Mouse (Mus musculus) stomach, embryonic 16.5 days (tissue): ENCODE results near the gene Lst1. TPM values are rescaled to one million over a fixed set of nuclear protein-coding genes. Genes with fewer than 3 reads are reported as not detected.

Source experiments
- ATAC-seq: fragments of 200-750 bp; cut with Nextera tagmentation; 2 replicates; pipeline ENCODE4 v1.8.0; 2017; ENCODE audit warnings: moderate number of reproducible peaks, moderate TSS enrichment; ENCODE audit not compliant: insufficient read depth, low FRiP score
- H3K27ac ChIP-seq: fragments of 300-500 bp; sonication (generic); 2 replicates; pipeline ENCODE4 v1.5.1; 2014; ENCODE audit warnings: low read length
- H3K27me3 ChIP-seq: fragments of 300-500 bp; sonication (generic); 2 replicates; pipeline ENCODE4 v1.6.1; 2014; ENCODE audit warnings: low read length, control low read depth, mixed read lengths; ENCODE audit not compliant: control insufficient read depth, insufficient read depth
- H3K36me3 ChIP-seq: fragments of 300-500 bp; sonication (generic); 2 replicates; pipeline ENCODE4 v1.6.1; 2014; ENCODE audit warnings: low read length; ENCODE audit not compliant: control insufficient read depth, insufficient read depth
- H3K4me1 ChIP-seq: fragments of 300-500 bp; sonication (generic); 2 replicates; pipeline ENCODE4 v1.6.1; 2014; ENCODE audit warnings: low read length, control low read depth, mixed read lengths; ENCODE audit not compliant: control insufficient read depth, insufficient read depth
- H3K4me2 ChIP-seq: fragments of 300-500 bp; sonication (generic); 2 replicates; pipeline ENCODE4 v1.6.1; 2014; ENCODE audit warnings: low read depth, low read length, mixed read lengths
- H3K4me3 ChIP-seq: fragments of 300-500 bp; sonication (generic); replicated peaks from 2 replicates; pipeline ENCODE4 v1.5.1; 2014; ENCODE audit warnings: mild to moderate bottlenecking, low read length
- H3K9ac ChIP-seq: fragments of 300-500 bp; sonication (generic); 2 replicates; pipeline ENCODE4 v1.6.1; 2014; ENCODE audit warnings: low read length
- H3K9me3 ChIP-seq: fragments of 300-500 bp; sonication (generic); replicated peaks from 2 replicates; pipeline ENCODE4 v1.6.1; 2016; ENCODE audit warnings: low read length, control low read depth; ENCODE audit not compliant: control insufficient read depth
- WGBS: fragments of 180-500 bp; shearing (Covaris S2); extraction: QIAGEN DNeasy Blood & Tissue Kit; methylation state at CpG from one replicate; pipeline ENCODE4 v1.1.7; 2014; 5-methylcytosine and 5-hydroxymethylcytosine counted together
- polyA plus RNA-seq: library from polyadenylated mRNA; unstranded; fragments of >200 nt; fragmentation: Nextera tagmentation; extraction: Ambion mirVana; gene quantifications from 2 replicates; pipeline ENCODE4 v1.2.1, GENCODE M21; 2015

The Lst1 gene
- polyA plus RNA-seq, 1 experiment from 2014 or later: 29.9 TPM

GRCm38 (mm10) chr17:35232659-35233058, 44.4 kb upstream of the Lst1 start:
- WGBS: 67% methylated on average over 5 of the region's 5 CpGs
- peaks cover 8% of the 10 kb centered on the region; the same call in 1 of the 2 replicates for H3K36me3 ChIP-seq
- 0 out of 2 replicates have a peak overlapping the region, but pooled peaks have one; percentile 3 for H3K4me2 ChIP-seq
- H3K4me1 ChIP-seq: peaks cover 36% of the 10 kb centered on the region
- peak overlapping the region; percentile 98 for H3K27ac ChIP-seq
- no peak overlapping the region for H3K4me3 ChIP-seq
- no peaks in the 10 kb centered on the region for H3K9me3 ChIP-seq
- no peaks in the 10 kb centered on the region for H3K27me3 ChIP-seq
- no peak overlapping the region for H3K9ac ChIP-seq
- ATAC-seq: no peak

- no peaks in the 10 kb centered on the region for H3K9me3 ChIP-seq
- H3K27ac ChIP-seq: no peak overlapping the region
- peaks cover 38% of the 10 kb centered on the region for H3K4me1 ChIP-seq
- H3K9ac ChIP-seq: no peak overlapping the region
- H3K36me3 ChIP-seq: peaks cover 8% of the 10 kb centered on the region; the same call in 1 of the 2 replicates
- H3K4me3 ChIP-seq: no peak overlapping the region
- 0 out of 2 replicates have a peak overlapping the region, but pooled peaks have one; percentile 3 for H3K4me2 ChIP-seq
- no peak for ATAC-seq
- H3K27me3 ChIP-seq: no peaks in the 10 kb centered on the region
- WGBS: 14% methylated on average over 12 of the region's 12 CpGs
Measured at GRCm38 (mm10) chr17:35232043-35232442, 43.8 kb upstream of the Lst1 start.

- peaks cover 39% of the 10 kb centered on the region for H3K4me1 ChIP-seq
- H3K4me2 ChIP-seq: no peak overlapping the region
- H3K27me3 ChIP-seq: no peaks in the 10 kb centered on the region
- no peak overlapping the region for H3K9ac ChIP-seq
- ATAC-seq: no peak
- no peak overlapping the region for H3K27ac ChIP-seq
- 94% methylated on average over 10 of the region's 10 CpGs for WGBS
- H3K4me3 ChIP-seq: no peak overlapping the region
- peaks cover 8% of the 10 kb centered on the region; the same call in 1 of the 2 replicates for H3K36me3 ChIP-seq
- no peaks in the 10 kb centered on the region for H3K9me3 ChIP-seq
Measured at GRCm38 (mm10) chr17:35231022-35231421, 42.8 kb upstream of the Lst1 start.

- Histone ChIP-seq H3K9ac (no peak overlapping the region), H3K4me2 (no peak overlapping the region), H3K36me3 (peaks cover 8% of the 10 kb centered on the region; the same call in 1 of the 2 replicates), H3K9me3 (no peaks in the 10 kb centered on the region), H3K27ac (peak overlapping the region; percentile 33; the same call in 1 of the 2 replicates), H3K4me1 (peaks cover 13% of the 10 kb centered on the region), H3K4me3 (no peak overlapping the region), H3K27me3 (no peaks in the 10 kb centered on the region)
- ATAC-seq: no peak
- 82% methylated on average over 14 of the region's 14 CpGs for WGBS
Measured at GRCm38 (mm10) chr17:35226561-35227046, 38.4 kb upstream of the Lst1 start.

GRCm38 (mm10) chr17:35225456-35225855, 37.2 kb upstream of the Lst1 start:
- Histone ChIP-seq H3K36me3 (peaks cover 8% of the 10 kb centered on the region; the same call in 1 of the 2 replicates), H3K4me3 (no peak overlapping the region), H3K9ac (no peak overlapping the region), H3K9me3 (no peaks in the 10 kb centered on the region), H3K4me2 (no peak overlapping the region), H3K27me3 (no peaks in the 10 kb centered on the region), H3K27ac (no peak overlapping the region), H3K4me1 (peaks cover 18% of the 10 kb centered on the region)
- 94% methylated on average over 5 of the region's 5 CpGs for WGBS
- no peak for ATAC-seq

- 94% methylated on average over 4 of the region's 4 CpGs for WGBS
- Histone ChIP-seq H3K27me3 (no peaks in the 10 kb centered on the region), H3K4me3 (no peak overlapping the region), H3K9ac (no peak overlapping the region), H3K4me2 (no peak overlapping the region), H3K27ac (no peak overlapping the region), H3K4me1 (peaks cover 19% of the 10 kb centered on the region), H3K9me3 (no peaks in the 10 kb centered on the region), H3K36me3 (peaks cover 8% of the 10 kb centered on the region; the same call in 1 of the 2 replicates)
- ATAC-seq: no peak
Measured at GRCm38 (mm10) chr17:35224641-35225040, 36.4 kb upstream of the Lst1 start.

- 66% methylated on average over 6 of the region's 6 CpGs for WGBS
- 0 out of 2 replicates have a peak overlapping the region, but pooled peaks have one; percentile 43 for H3K27ac ChIP-seq
- H3K36me3 ChIP-seq: no peaks in the 10 kb centered on the region
Measured at GRCm38 (mm10) chr17:35222299-35222698, 34.1 kb upstream of the Lst1 start.

GRCm38 (mm10) chr17:35220156-35220952, 32.1 kb upstream of the Lst1 start, which contains the start of gene Gm16181:
Gm16181 (plus strand) TSS chr17:35220834.
- Histone ChIP-seq H3K36me3 (no peaks in the 10 kb centered on the region), H3K4me3 (no peak within 1 kb of the TSS), H3K4me1 (peaks cover 9% of the 10 kb centered on the region), H3K27ac (peak within 1 kb of the TSS; percentile 86), H3K9me3 (no peaks in the 10 kb centered on the region), H3K9ac (peak within 1 kb of the TSS; percentile 61), H3K27me3 (no peaks in the 10 kb centered on the region), H3K4me2 (0 out of 2 replicates have a peak within 1 kb of the TSS, but pooled peaks have one; percentile 12)
- WGBS: 59% methylated on average over 28 of the region's 28 CpGs
- peak; percentile 25; the same call in 1 of the 2 replicates for ATAC-seq

More at GRCm38 (mm10) chr17:35222299-35222698, 34.1 kb upstream of the Lst1 start:
- H3K4me2 ChIP-seq: no peak overlapping the region
- H3K9ac ChIP-seq: no peak overlapping the region
- peaks cover 14% of the 10 kb centered on the region for H3K4me1 ChIP-seq
- H3K9me3 ChIP-seq: no peaks in the 10 kb centered on the region
- no peaks in the 10 kb centered on the region for H3K27me3 ChIP-seq
- no peak for ATAC-seq
- no peak overlapping the region for H3K4me3 ChIP-seq

GRCm38 (mm10) chr17:35219601-35220041, 31.4 kb upstream of the Lst1 start:
- 62% methylated on average over 6 of the region's 6 CpGs for WGBS
- Histone ChIP-seq H3K36me3 (no peaks in the 10 kb centered on the region), H3K27me3 (no peaks in the 10 kb centered on the region), H3K4me1 (peaks cover 9% of the 10 kb centered on the region), H3K4me3 (no peak overlapping the region), H3K27ac (no peak overlapping the region), H3K9me3 (no peaks in the 10 kb centered on the region), H3K9ac (no peak overlapping the region; the same call in 1 of the 2 replicates), H3K4me2 (no peak overlapping the region)
- no peak for ATAC-seq
